Mouse (Mus musculus): ENCODE data around the gene Ntf5. TPM values are rescaled to one million over a fixed set of nuclear protein-coding genes. Genes with fewer than 3 reads are reported as not detected.

Gene Ntf5
- total and polyA plus RNA-seq, 2 experiments from 2014 or later = 0.07 to 0.24 TPM

- 90% methylated on average over 1 of the region's 1 CpGs for WGBS
- no peak for DNase-seq
- no peak for ATAC-seq
- H3K4me3 ChIP-seq (ENCODE audit: low read depth, low read length) = no peak overlapping the region
- TF ChIP-seq CTCF (IDR thresholded peaks at IDR 0.05; ENCODE audit: low read depth) = no peak
- H3K9ac ChIP-seq = no peak overlapping the region
- H3K27me3 ChIP-seq (ENCODE audit: insufficient read depth, low read length) = no peaks in the 10 kb centered on the region
- H3K4me1 ChIP-seq (ENCODE audit: insufficient read depth) = no peaks in the 10 kb centered on the region
- peaks cover 15% of the 10 kb centered on the region; the same call in 1 of the 2 replicates for H3K36me3 ChIP-seq (ENCODE audit: insufficient read depth)
- H3K27ac ChIP-seq (ENCODE audit: low read depth, low read length) = no peak overlapping the region
- no peaks in the 10 kb centered on the region for H3K9me3 ChIP-seq (ENCODE audit: low read length)
- no peak overlapping the region for H3K4me2 ChIP-seq (ENCODE audit: low read depth)
Measured at GRCm38 (mm10) chr7:45449974-45450373, 36.5 kb downstream of the Ntf5 start.

DNA sequence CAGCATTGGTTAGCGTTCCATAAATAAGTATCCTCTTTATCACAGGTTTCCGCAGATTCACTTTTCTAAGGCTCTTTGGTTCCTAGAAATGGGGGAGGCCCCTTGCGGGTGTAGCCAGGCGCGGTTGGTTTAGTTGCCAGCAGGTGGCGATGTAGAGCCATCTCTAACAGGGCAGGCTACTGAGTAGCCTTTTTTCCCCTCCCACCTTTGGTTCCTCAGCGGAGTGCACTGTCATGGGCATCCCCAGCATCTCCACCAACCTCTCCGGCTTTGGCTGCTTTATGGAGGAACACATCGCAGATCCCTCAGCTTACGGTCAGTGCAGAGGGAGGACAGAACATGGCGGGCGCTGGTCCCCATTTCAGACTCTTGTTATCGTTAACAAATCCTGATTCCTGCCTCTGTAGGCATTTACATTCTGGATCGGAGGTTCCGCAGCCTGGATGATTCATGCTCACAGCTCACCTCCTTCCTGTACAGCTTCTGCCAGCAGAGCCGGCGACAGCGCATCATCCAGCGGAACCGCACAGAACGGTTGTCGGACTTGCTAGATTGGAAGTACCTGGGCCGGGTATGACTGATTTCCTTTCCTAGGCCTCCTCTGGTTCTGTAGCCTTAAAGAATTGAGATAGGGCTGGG, 38.0 kb downstream of the Ntf5 start:
- no peak overlapping the region for H3K9ac ChIP-seq
- no peak overlapping the region for H3K4me2 ChIP-seq (ENCODE audit: low read depth)
- ATAC-seq (peak; percentile 90), DNase-seq (peak; percentile 85)
- no peaks in the 10 kb centered on the region for H3K27me3 ChIP-seq (ENCODE audit: insufficient read depth, low read length)
- 53% methylated on average over 23 of the region's 23 CpGs for WGBS
- TF ChIP-seq CTCF (IDR thresholded peaks at IDR 0.05; ENCODE audit: low read depth) = peak; percentile 81
- peak overlapping the region; percentile 62 for H3K27ac ChIP-seq (ENCODE audit: low read depth, low read length)
- H3K9me3 ChIP-seq (ENCODE audit: low read length) = no peaks in the 10 kb centered on the region
- H3K4me1 ChIP-seq (ENCODE audit: insufficient read depth) = no peaks in the 10 kb centered on the region; the same call in 1 of the 2 replicates
- H3K36me3 ChIP-seq (ENCODE audit: insufficient read depth) = peaks cover 23% of the 10 kb centered on the region; the same call in 1 of the 2 replicates
- H3K4me3 ChIP-seq (ENCODE audit: low read depth, low read length) = 0 out of 2 replicates have a peak overlapping the region, but pooled peaks have one; percentile 5

- peaks cover 29% of the 10 kb centered on the region for H3K36me3 ChIP-seq (ENCODE audit: insufficient read depth)
- no peaks in the 10 kb centered on the region for H3K9me3 ChIP-seq (ENCODE audit: low read length)
- no peak overlapping the region for H3K4me2 ChIP-seq (ENCODE audit: low read depth)
- no peak overlapping the region for H3K27ac ChIP-seq (ENCODE audit: low read depth, low read length)
- DNase-seq (no peak), ATAC-seq (no peak)
- no peak overlapping the region for H3K4me3 ChIP-seq (ENCODE audit: low read depth, low read length)
- TF ChIP-seq CTCF (IDR thresholded peaks at IDR 0.05; ENCODE audit: low read depth) = no peak
- H3K4me1 ChIP-seq (ENCODE audit: insufficient read depth) = peaks cover 10% of the 10 kb centered on the region; the same call in 1 of the 2 replicates
- H3K27me3 ChIP-seq (ENCODE audit: insufficient read depth, low read length) = no peaks in the 10 kb centered on the region
- 89% methylated on average over 15 of the region's 15 CpGs for WGBS
- no peak overlapping the region for H3K9ac ChIP-seq
Measured at GRCm38 (mm10) chr7:45454971-45455370, 41.5 kb downstream of the Ntf5 start.

DNA sequence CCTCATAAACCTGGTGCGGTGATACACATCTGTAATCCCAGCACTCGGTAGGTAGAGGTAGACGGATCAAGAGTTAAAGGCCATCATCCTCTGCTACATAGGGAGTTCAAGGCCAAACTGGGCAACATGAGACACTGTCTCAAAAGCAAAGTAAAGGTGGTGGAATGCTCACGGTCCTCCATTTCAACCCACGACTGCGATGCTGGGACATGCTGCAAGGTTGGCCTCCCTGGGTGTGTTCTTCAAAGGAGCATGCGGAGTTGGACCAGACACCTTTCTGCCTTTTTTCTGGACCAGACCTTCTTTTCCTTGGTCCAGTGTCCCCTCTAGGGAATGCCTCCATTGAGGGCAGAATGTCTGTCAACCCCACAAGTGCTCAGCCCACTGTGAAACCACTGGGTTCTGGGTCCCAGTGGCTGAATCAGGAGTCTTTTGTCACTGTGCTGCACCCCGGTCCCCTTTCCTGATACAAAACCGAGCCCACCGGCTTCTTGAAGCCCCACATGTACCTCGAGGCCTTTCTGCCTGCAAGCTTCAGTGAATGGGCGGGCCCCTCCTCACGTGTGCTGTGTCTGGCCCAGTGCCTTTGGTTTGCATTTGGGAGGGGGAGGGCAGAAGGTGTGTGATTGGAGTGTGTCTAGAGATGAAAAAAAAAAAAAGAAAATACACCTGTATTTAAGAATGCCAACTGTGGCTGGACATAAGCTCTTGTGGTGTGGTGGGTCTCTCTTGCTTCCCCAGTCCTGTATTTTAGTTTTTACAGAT, 42.6 kb downstream of the Ntf5 start:
- Histone ChIP-seq H3K4me2 (ENCODE audit: low read depth) (no peak overlapping the region), H3K27ac (ENCODE audit: low read depth, low read length) (0 out of 2 replicates have a peak overlapping the region, but pooled peaks have one; percentile 45), H3K36me3 (ENCODE audit: insufficient read depth) (peaks cover 29% of the 10 kb centered on the region), H3K9me3 (ENCODE audit: low read length) (no peaks in the 10 kb centered on the region), H3K4me3 (ENCODE audit: low read depth, low read length) (no peak overlapping the region), H3K4me1 (ENCODE audit: insufficient read depth) (peaks cover 21% of the 10 kb centered on the region), H3K9ac (no peak overlapping the region), H3K27me3 (ENCODE audit: insufficient read depth, low read length) (no peaks in the 10 kb centered on the region)
- DNase-seq = no peak
- no peak for ATAC-seq
- WGBS = 71% methylated on average over 13 of the region's 13 CpGs
- no peak for TF ChIP-seq CTCF (IDR thresholded peaks at IDR 0.05; ENCODE audit: low read depth)

DNA sequence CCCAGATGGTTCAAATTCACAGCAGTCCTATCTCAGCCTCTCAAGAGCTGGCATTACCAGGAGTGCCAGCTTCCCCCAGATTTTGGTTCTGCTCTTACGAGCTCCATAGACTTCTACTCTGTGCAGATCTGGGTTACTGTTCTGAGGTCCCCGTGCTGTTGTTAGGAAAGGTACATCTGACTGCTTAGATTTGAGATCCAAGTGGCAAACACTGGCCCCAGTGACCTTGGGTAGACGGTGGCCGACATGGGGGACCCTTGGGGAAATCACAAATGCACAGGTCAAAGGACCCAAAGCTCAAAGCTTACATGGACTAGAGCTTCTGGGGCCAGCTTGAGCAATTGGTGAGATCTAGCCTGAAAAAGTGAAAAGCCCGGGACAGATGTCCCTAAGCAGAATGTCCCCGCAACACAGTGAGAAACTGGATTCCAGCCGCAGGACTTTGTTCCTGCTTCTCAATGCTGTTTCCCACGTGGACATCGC, 43.3 kb downstream of the Ntf5 start:
- 54% methylated on average over 9 of the region's 9 CpGs for WGBS
- no peaks in the 10 kb centered on the region for H3K27me3 ChIP-seq (ENCODE audit: insufficient read depth, low read length)
- DNase-seq (no peak), ATAC-seq (no peak)
- TF ChIP-seq CTCF (IDR thresholded peaks at IDR 0.05; ENCODE audit: low read depth) = no peak
- no peaks in the 10 kb centered on the region for H3K9me3 ChIP-seq (ENCODE audit: low read length)
- H3K4me1 ChIP-seq (ENCODE audit: insufficient read depth) = peaks cover 21% of the 10 kb centered on the region
- 0 out of 2 replicates have a peak overlapping the region, but pooled peaks have one; percentile 45 for H3K27ac ChIP-seq (ENCODE audit: low read depth, low read length)
- 0 out of 2 replicates have a peak overlapping the region, but pooled peaks have one; percentile 25 for H3K9ac ChIP-seq
- peak overlapping the region; percentile 76 for H3K4me2 ChIP-seq (ENCODE audit: low read depth)
- no peak overlapping the region for H3K4me3 ChIP-seq (ENCODE audit: low read depth, low read length)
- H3K36me3 ChIP-seq (ENCODE audit: insufficient read depth) = peaks cover 33% of the 10 kb centered on the region

DNA sequence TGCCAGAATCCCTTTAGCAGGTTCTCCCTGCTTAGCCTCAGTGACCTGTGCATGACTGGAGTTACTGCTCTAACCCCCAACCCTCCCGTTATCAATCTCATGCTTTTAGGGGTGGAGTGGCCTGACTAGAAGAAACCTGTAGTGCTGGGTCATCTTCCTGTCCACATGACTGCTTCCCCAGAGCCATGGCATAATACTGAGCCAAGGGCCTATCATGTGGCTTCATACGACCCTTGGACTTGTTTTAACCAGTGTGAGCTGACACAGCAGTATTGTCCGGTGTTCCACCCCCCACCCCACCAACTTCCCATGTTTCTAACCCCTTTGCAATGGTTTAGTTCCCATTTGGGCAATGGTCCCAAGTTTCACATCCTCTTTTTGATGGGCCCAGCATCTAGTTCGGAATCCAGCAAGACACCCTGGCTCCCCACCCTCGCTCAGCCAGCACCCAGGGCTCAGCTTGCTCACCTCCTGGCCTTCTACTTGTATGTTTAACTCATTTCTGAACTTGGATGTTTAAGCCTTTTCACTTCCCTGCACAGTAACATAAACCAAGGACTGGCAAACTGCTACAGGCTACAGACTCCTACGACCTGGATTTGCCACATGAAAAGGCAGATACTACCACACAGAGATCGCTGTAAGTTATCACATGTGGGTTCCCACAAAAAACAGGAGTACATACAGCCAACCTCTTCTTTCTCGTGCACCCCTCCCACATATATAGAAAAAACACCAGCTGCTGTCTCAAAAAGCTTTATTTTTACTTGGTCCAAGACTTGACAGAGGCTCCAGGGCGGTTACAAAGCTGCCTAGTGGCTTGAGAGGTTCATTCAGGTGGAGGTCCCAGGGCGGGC, 43.9 kb downstream of the Ntf5 start:
- DNase-seq (no peak), ATAC-seq (no peak)
- Histone ChIP-seq H3K27me3 (ENCODE audit: insufficient read depth, low read length) (no peaks in the 10 kb centered on the region), H3K27ac (ENCODE audit: low read depth, low read length) (0 out of 2 replicates have a peak overlapping the region, but pooled peaks have one; percentile 45), H3K36me3 (ENCODE audit: insufficient read depth) (peaks cover 36% of the 10 kb centered on the region), H3K4me2 (ENCODE audit: low read depth) (peak overlapping the region; percentile 76), H3K9ac (peak overlapping the region; percentile 87), H3K9me3 (ENCODE audit: low read length) (no peaks in the 10 kb centered on the region), H3K4me3 (ENCODE audit: low read depth, low read length) (peak overlapping the region; percentile 87), H3K4me1 (ENCODE audit: insufficient read depth) (peaks cover 21% of the 10 kb centered on the region)
- TF ChIP-seq CTCF (IDR thresholded peaks at IDR 0.05; ENCODE audit: low read depth) = no peak
- 57% methylated on average over 9 of the region's 10 CpGs for WGBS

Measured in forebrain, postnatal 0 days (tissue).